Mouse (Mus musculus) cerebellum, adult 2 months (tissue): ENCODE measurements at regions not wholly inside any gene's neighbourhood (a gene's known extent, or its start where the extent isn't known, plus 50 kb on each side); places are given as distances from the start of the nearest gene placed in this dataset.

ENCODE experiments used
- CTCF ChIP-seq: fragments of 200-500 bp; IDR thresholded peaks from 2 replicates; pipeline ENCODE4 v1.5.1; 2011; ENCODE audit warnings: low read depth, mild to moderate bottlenecking, control low read depth, low read length, moderate library complexity, borderline replicate concordance; ENCODE audit not compliant: insufficient read depth
- POLR2A ChIP-seq: fragments of 200-500 bp; IDR thresholded peaks from 2 replicates; pipeline ENCODE4 v1.6.1; 2011; ENCODE audit warnings: low read length, control low read depth, borderline replicate concordance; ENCODE audit not compliant: insufficient read depth

- no peak for TF ChIP-seq POLR2A
- no peak for TF ChIP-seq CTCF
Measured at GRCm38 (mm10) chr17:14527691-14528090, 166.3 kb downstream of the Thbs2 start.
